Mouse (Mus musculus) activated CD4-positive, CD25-positive, alpha-beta regulatory T cell, adult 4 months (primary cell): ENCODE measurements around the gene Lrrc47. TPM values are rescaled to one million over a fixed set of nuclear protein-coding genes. Genes with fewer than 3 reads are reported as not detected.

Experiments
- ATAC-seq: one replicate; pipeline ENCODE4 v1.8.0; 2017
- polyA plus RNA-seq, 2 experiments: library from polyadenylated mRNA; unstranded; fragments of 100-300 nt; shearing (Covaris generic); gene quantifications; one replicate each; pipeline ENCODE4 v1.2.1; 2017

Lrrc47 gene
- polyA plus RNA-seq, 2 experiments from 2014 or later, result 4.7 to 5.2 TPM

DNA sequence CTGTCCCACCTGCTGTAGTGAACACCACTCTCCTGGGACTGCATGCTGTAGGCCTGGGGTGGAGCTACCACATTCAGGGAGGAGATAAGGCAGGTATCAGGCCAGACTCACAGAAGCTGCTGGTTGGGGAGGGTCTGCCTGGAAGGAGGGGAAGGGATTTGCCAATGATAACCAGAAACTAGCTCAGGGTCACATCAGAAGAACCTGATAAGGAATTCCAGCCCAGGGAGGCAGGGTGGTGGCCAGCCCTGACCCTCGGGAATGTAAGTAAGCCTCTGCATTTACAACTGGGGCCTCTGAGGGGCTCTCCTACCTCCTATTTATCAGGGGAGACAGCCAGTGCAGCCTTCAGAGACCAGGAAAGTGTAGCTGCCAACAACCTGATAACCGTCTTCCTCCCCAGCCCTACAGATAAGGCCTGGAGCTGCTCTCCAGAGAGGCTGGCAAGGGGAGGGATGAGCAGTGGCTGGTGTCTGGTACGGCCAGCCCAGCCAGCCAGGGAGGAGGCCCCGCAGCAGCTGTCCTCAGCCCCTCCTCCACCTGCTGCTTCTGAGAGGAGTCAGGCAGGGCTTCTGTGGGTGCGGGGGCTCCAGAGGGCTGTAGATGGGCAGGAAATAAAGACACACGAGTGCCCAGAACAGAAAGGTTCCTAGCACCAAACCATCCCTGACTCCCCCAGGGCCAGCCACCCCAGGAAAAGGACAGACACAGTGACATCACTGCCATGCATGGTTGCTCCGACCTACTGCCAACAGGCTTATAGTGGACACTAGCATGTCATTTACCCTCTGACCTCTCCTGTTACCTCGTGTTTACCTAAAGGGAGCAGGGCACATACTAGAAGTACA, 12.4 kb downstream of the Lrrc47 start:
- ATAC-seq, result no peak

DNA sequence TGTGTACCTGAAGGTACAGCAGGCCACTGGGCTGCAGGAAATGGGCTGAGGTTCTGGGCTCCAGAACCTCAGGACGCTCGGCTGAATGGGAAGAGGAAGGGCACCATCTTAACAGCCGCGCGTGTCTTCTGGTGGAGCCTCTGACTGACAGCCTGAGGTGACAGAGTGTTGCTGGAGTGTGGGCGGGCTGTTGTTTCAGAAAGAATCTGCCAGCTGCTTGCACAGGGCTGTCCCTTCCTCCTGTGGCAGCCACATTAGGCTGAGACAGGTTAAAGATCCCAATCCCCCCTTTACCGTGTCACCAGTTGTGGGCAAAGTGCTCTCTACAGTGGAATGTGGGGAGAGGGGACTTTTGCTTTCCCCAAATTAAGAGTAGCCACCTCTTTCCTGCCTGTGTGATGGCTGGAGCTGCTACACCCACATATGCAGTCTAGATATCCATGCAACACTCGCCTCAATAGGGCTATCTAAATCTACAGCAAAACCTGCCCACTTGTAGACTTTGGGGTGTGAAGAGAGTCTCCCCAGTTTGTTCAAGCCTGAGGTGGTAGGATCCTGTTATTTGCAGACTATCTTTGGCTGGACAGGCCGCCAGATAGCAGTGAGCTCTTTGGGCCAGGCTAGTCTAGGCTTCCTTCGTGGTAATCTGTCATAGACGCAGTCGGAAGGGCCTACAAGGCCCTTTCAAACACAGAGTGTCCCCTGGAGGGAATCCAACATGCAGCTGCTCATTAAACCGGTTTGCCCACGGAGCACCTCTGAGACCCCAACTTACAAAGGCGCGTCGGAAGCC, 13.4 kb downstream of the Lrrc47 start:
- no peak for ATAC-seq

DNA sequence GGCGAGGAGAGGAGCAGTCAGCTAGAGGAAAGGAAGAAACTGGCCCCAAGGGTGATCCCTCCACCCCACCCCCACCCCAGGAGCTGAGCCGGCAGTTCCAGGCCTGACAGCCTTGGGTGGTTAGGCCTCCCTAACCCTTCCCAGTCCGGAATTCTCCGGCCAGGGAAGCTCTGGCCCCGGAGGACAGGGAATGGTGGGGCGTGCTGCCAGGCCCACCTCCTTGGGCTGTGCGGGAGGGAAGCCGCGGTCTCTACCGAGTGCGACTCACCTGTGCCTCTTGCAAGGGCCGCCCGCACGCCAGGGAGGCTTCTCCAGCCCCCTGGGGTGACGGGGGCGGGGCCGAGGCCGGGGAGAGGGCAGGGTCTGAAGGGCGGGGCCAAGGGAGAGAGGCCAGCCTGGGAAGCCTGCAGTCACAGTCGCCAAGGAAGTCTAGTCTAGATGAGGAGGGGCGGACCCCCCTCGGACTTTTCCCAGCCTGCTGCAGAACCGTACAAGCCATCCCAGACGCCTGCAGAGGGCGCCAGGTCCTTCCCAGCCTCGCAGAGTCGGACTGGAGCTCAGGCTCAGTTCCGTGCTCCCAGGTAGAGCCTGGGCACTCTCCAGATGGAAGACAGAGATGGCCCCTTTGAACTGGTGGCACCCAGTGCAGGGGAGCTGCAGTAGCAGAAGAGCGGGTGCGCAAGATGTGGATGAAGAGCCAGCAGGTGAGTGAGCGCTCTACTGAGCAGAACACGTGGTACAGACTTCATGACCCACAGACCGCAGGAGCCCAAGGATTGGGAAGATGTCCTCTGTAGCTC, 14.3 kb downstream of the Lrrc47 start, which contains the start of gene Smim1:
Gene Smim1, minus strand, starts transcription at position 590 of the 800 bp plus-strand sequence.
- ATAC-seq, result no peak

DNA sequence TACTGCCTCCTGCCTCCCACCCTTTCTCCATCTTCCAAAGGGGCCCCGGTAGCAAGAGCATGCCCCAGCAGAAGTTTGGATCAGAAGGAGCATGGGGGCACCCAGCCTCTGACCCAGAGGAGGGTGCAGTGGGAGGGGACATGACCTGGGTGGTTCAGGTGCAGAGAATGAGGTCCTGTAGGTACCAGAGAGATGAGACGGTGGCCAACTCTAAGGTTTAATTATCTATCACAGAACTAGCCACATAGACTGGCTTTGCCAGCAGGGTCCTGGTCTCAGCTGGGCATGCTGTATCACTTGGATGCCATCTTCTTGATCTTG, 14.9 kb downstream of the Lrrc47 start:
- no peak for ATAC-seq

DNA sequence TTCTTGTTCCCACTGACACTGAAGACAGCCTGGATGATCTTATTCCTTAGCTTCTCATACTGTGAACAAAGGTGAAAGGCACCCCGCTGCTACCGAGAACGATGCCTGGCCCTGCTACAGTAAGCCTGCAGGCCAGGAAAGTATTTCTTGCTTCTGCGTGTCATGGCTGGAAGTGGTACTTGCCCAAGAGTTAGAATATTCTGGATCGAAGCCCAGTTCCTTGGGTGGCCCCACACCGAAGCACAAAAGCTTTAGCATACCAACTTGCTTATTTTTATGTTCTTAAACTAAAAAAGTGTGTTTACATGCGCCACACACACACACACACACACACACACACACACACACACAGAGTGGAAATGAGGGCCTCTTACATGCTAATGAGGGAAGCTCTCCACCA, 16.5 kb downstream of the Lrrc47 start:
- ATAC-seq, result no peak

DNA sequence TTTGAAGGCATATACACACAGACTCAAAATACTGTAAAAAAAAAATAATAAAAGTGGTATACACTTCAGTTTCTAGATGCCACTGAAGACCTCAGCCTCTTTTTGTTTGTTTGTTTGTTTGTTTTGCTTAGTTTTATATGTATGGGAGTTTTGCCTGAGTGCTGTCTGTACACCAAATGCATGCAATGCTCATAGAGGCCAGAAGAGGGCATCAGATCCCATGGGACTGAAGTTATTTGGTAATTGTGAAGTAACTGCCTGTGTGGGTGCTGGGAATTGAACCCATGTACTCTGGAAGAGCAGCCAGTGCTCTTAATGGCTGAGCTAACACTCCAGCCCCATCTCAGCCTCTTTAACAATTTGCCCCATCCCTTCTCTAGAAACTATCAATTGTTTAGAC, 17.1 kb downstream of the Lrrc47 start:
- ATAC-seq, result no peak

DNA sequence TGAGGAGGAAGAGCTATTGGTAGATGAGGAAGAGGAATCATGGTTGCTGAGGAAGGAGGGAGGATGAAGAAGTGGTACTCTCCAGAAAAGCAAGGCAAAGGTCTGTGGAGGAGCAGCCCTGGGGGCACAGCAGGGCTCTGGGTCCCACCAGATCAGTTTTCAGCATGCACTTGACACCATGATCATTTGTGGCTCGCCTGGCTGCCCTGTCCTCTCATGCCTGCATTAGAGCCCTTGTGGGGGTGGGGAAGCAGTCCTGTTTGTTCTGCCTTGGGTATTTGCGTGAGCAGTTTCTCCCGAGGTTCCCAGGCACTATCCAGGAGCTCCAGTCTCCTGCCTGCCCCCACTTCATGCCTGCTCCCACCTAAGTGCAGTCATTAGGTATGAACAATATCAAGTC, 25.6 kb downstream of the Lrrc47 start:
- no peak for ATAC-seq

DNA sequence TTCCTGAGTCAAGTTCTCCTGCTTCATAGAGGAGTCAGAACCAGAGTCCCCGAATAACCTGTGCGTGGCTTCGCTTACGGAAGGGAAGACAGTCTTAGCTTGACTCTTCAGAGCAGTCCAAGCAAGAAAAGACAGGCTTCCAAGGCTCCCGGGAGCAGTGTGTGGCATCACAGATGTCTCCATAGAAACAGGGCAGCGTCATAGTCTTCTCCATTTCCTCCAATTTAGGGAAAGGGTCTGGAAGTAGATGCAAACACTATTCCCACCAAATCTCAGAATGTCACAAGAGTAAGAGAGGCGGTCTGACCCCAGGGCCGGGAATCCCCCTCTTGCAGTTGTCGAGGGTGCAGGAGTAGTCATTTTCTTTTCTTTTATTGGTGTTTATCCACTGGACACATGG, 31.0 kb downstream of the Lrrc47 start, which contains the start of gene Ccdc27:
Gene Ccdc27, minus strand, starts transcription at position 101 of the 400 bp plus-strand sequence.
- ATAC-seq, result no peak

DNA sequence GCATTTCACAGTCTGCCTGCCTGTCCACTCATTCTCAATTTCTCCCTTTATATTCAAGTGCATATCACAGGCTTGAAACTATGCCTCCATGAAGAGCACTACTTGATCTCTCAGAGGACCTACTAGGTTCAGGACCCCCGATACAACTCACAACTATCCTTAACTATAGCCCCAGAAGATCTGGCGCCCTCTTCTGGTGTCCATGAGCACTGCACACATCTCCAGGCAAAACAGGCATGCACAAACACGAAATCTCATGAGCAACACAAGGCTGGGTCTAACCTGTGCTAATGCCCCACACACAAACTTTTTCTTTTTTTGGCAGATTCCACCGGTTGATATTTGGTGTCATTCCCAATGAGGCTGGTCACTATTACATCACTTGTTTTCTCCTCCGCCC, 34.3 kb downstream of the Lrrc47 start:
- no peak for ATAC-seq

DNA sequence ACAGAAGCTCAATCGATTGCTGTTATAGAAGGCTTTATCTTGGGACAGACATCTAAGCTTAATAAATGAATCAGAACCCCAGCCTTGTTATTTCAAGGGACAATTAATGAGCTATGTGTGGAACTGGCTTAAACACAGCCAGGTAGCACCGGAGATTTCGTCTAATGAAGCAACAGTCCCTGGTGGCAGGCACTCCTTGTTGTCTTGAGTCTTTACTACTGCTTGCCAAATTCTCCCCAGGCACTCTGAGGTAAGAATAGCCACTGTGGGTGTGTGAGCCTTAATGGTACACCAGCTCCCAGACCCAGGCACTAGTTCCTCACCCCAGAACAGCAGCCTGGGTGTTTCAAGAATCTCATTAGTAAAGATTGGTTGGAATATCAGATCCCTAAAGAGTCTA, 39.9 kb downstream of the Lrrc47 start:
- ATAC-seq, result no peak

DNA sequence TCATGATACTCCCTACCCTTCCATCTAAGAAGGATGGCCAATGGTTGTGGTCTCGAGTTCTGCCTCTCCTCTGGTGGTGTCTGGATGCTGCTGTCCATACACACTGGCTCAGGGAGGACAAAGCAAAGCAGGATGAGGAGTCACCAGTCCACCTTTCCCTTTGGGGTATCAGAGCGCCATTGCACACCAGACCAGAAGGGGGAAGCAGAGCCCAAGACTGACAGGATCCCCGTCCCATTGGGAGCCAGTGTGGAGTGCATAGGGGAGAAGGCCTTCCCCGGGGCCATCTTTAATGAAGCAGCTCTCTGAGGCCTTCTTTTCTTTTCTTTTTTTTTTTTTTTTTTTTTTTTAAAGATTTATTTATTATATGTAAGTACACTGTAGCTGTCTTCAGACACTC, 41.5 kb downstream of the Lrrc47 start:
- ATAC-seq, result no peak

DNA sequence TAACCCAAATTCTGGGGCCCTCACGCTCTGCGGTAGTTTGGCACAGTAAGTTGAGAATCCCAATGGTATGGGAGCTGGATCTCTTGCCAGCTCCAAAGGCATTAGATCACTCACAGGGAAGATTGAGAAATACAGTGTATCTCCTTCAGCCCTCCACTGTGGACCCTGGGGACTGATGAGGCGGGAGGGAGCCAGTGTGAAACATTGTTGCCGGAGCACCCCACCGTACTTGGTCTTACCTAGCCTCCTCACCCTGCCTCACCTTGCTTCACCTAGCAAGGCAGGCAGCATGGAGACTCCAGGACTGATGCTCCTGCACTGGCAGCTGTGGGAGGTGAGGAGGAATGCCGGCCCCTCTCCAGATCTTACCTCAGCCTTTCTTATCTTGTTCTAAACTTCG, 44.0 kb downstream of the Lrrc47 start:
- ATAC-seq, result no peak

DNA sequence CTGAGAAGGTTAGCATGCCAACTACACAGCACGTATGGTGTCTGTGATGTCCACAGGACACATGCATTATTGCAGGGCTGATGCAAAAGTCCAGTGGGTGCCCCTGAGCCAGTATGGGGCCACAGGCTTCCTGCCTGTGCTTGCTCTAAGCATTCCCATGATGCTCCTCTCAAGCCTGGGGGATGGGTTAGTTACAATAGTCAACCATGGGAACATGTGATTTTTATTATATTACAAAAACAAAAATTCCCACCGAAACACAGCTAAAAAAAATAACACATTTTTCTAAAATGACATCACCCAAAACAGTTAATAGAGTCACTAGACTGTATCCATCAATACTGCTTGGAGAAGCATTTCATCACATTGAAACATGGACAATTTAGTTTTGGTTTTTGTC, 44.5 kb downstream of the Lrrc47 start:
- ATAC-seq, result no peak

DNA sequence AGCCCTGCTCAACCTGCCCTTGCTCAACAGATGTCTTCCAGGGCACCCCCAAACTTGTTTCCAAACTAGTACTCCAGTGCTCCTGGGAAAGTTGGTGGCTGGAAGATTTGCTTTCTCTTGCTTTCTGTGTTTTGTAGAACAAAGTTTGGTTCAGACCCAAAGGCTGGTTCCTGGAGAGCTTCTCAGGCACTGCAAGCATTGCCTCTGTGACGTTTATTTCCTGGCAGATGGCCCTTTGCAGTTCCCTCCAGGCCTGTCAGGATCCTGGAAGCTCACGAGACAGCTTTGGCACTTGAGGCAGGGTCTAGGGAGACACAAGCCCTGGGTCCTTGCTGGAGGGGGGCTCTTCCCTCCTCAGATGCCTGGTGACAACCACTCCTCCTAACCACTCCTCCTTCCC, 45.1 kb downstream of the Lrrc47 start:
- ATAC-seq, result no peak

DNA sequence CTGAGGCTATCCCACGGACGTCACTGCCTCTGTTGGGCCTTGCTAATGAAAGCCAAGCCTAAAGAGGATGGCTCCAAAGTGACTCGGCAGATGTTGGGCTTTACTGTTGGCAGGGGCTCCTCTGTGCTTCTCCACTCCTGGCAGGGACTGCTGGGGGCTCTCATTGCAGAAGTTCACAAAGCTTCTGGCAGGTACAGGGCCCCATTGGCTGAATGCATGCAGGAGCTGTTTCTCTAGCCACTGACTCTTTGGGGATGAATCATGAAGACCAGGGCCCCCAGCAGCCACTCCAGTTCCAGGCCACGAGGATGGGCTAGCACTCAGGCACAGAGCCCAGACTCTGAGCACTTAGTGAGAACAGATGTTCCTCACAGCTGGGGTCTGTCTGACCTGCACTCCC, 46.2 kb downstream of the Lrrc47 start:
- ATAC-seq, result no peak

DNA sequence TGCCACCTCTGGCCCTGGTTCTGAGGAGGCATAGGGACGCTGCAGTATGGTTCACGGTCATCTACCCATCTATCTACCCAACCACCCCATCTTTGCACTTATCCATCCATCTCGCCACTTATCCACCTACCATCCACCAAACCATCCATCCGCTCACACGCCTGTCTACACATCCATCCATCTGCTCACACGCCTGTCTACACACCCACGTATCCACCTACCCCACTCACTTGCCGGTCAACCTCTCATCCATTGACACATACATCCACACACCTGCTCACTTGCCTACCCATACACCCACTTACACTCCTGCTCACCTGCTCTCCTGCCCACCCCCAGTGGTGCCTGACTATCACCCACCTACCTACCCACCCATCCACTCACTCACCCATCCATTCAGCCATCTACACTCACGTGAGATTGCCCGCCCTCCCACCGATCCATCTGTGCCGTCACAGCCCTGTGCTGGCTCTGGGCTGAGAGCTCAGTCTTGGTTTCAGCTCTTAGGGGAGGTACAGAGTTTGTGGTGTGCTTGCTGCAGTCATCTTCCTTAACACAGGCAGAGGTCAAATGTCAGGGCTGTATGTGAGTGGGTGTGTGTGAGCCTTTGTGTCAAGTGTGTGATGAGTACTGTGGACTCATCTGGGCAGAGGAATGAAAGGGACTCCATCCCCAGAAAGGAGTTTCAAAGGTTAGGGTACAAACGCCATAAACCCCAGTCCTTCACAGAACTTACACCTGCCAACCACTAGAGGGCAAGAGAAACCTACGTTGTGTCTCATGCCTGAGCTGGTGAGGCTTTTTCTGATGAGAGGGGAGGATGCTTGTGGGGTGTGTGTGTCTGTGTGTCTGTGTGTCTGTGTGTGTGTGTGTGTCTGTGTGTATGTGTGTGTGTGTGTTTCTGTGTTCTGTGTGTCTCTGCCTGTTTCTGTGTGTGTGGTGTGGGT, 53.6 kb downstream of the Lrrc47 start:
- ATAC-seq, result peak; percentile 57

DNA sequence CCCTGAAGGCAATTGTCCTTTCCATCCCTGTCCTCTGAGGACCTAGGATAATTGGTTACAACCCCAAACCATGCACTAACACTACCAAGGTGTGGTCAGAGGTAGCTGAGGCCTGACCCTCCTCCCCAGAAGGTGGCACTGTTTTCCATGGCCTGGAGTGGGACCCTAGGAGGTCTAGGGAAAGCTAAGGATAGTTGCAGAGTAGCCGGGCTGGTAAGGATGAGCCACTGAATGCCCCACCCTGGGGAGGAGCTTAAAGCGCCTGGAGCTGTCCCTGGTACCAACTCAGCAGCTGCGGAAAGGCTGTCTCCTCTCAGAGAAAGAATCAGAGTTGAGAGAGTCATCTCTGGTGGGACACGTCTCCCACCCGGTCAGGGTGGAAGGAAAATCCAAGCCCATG, 59.4 kb downstream of the Lrrc47 start:
- ATAC-seq, result no peak

Other genes with a start within 250 kb of the Lrrc47 start
- 100 to 1,000 TPM in 1 of 2 experiments, 10 to 100 TPM in 1; 89.3 to 113 TPM for gene A430005L14Rik, start 54.5 kb upstream of the Lrrc47 start, polyA plus RNA-seq
- gene Dffb, start 36.6 kb upstream of the Lrrc47 start, polyA plus RNA-seq, result 10 to 100 TPM in 1 of 2 experiments, 1 to 10 TPM in 1; 9.5 to 16.9 TPM
- 1 to 10 TPM; 2.7 to 3.8 TPM for gene Cep104, start 36.5 kb upstream of the Lrrc47 start, polyA plus RNA-seq
- gene Smim1, start 14.5 kb downstream of the Lrrc47 start, polyA plus RNA-seq, result 1 to 10 TPM in 1 of 2 experiments, not detected in 1; 1.0 TPM
- gene Ccdc27, start 30.9 kb downstream of the Lrrc47 start, polyA plus RNA-seq, result not detected
- not detected for gene Trp73, start 128.5 kb downstream of the Lrrc47 start, polyA plus RNA-seq
- gene Wrap73, start 130.6 kb downstream of the Lrrc47 start, polyA plus RNA-seq, result 10 to 100 TPM; 24.9 to 31.7 TPM
- 10 to 100 TPM; 24.7 to 26.7 TPM for gene Tprgl, start 148.9 kb downstream of the Lrrc47 start, polyA plus RNA-seq
- gene Megf6, start 159.0 kb downstream of the Lrrc47 start, polyA plus RNA-seq, result not detected